Mouse (Mus musculus) frontal cortex, adult 2 months (tissue): Measurements from ENCODE around the gene 1700024G13Rik. TPM values are rescaled to one million over a fixed set of nuclear protein-coding genes. Genes with fewer than 3 reads are reported as not detected.
"Not testable (repeated sequence)": the region's sequence is repeated elsewhere in the genome, so short reads cannot be mapped to it uniquely, and the experiment has no call there.

Experiments used
- DNase-seq, 2 experiments: peaks; one replicate each; pipeline ENCODE4 v3.0.0; 2022; ENCODE audit warnings: low spot score in 1 of 2; ENCODE audit errors: extremely low spot score in 1 of 2
- polyA plus RNA-seq: library from polyadenylated mRNA; depleted of rRNA; stranded (reverse); fragments of >200 nt; gene quantifications from 2 replicates; pipeline ENCODE4 v1.2.3, GENCODE M21; 2012; rRNA removed

The 1700024G13Rik gene
- polyA plus RNA-seq, result not detected in 2 replicates

DNA sequence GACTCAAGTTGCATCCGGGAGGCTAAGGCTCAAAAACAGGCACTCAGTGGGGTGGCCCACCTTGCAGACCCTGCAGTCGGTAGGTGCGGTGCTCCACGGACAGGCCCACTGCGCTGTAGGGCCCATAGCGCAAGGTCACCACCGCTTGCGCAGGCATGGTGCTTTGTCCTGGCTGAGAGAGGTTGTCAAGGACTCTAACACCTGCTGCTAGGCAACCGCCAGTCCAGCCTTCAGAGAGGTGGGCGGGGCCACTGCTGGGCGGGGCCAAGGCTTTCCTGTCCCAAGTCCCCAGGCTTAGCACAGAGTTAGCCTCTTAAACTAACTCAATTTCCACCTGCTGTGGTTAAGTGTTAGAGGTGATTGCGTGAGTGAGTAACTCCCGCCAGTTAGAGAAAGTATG is at the start of gene 1700024G13Rik:
TSS of gene 1700024G13Rik (minus strand) at position 196 of the 400 bp plus-strand sequence.
- no peak for DNase-seq

DNA sequence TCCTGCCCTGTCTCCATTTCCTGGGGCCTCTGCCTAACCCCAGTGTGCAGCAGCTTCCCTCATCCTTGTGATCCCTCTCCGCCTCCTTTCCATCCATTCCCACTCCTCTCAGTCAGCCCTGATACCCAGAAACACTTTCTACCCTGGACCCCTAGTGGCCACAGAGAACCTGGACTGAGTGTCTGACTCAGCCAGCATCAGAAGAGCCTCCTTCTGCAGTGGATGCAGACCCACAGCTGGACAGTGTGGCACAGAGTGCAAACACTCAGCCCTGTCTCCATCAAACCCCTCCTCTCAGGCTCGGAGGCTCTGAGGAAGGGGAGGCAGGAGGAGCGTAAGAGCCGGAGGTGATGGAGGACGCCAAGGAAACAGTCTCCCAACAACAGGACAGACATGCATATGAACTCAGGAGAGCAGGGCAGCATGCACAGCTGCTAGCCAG is 49.2 kb upstream of the 1700024G13Rik start:
- no peak for DNase-seq

DNA sequence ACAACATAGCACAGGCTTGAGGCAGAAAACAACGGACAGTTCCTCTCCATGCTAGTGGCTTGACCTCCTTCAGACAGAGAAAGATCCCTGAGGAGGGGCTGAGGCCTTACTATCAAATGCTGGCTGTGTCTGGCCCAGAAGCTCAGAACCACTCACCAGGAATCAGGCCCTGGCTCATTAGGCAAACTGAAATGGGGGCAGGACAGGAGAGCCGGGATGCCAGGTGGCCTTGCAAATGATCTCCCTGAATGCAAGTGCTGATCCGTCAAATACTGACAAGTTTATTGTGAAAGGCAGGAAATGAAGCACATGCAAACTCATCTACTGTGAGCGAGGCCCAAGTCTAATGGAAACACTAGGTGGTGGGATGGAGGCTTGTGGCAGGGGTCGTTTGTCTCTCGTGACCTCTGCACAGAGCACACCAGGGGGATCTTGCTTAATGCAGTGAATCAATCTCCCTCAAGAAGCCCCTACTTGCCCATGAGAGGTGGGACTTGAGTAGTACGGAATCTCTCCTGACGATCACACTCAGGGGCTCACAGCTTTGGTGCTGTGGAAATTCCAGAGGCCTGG is 40.9 kb upstream of the 1700024G13Rik start:
- DNase-seq, result no peak

DNA sequence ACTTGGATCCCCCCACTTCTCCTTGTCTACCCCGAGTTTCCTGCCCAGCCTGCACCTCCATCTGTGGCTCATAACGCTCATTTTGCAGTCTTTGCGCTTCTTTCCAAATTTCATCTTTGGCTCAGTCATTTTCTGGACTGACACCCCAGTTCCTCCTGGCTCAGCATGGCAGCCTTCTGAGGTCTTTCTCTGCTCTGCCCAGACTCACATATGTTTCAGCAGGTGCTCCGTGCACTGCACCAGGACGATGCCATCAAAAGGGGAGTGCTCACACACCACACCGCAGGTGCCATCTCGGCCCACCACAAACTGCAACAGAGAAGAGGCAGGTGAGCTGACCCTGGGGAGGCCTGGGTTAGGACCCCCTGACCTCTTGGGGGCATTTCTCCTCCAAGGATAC is 35.8 kb upstream of the 1700024G13Rik start:
- no peak for DNase-seq

DNA sequence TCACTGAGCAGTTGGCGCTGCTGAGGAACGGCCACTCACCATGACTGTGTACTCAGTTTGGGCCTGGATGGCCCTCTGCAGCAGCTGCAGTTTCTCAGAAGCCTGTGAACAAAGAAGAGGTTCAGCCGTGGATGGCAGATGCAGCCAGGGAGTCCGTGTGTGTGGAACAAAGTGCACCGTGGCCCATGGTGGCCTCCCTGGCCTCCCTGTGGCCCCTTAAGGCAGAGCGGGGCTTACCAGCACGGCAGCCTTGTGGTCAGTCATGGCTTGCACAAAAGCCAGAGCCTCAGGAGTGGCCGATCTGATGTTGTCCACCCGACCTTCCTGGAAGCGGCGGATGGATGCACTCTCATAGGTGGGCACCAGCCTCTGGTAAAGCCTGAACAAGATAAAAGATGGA is 30.6 kb upstream of the 1700024G13Rik start:
- DNase-seq, result no peak

DNA sequence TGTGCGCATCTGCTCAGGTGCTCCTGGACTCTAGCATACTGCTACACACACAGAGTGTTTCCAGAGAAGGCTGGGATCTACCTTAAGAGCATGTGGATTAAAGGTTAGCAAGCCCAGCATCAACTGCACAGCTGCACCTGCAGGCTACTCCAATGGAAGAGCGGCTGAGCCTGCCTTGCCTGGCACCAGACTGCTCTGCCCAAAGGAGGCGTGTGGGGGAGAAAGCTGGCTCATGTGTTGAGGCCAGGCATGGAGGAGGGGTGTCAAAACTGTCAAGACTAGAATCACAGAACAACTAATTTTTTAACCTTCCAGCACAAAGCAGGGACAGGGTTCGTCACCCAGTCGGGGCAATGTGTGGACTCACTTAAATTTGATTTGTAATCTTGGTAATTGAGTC is 23.9 kb upstream of the 1700024G13Rik start:
- peak in 1 of 2 experiments; percentile 14 for DNase-seq

DNA sequence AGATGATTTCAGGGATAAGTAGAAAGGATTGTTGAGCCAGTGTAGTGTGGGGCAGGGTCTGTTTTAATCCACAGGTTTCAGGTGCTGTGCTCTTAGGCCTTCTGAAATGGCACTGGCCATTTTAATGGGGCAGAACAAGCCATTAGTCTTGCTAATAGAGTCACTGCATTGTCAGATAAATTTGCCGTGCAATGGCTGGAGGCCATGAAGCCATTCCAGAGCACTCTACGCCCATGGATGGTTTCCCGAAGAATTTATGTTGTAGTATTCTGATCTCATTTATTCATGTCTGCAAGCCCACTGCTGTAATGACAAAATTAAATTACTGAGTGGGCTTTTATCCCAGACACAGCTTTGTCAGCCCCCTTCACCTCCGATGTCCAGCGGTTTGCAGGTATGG is 21.9 kb upstream of the 1700024G13Rik start:
- DNase-seq, result no peak

DNA sequence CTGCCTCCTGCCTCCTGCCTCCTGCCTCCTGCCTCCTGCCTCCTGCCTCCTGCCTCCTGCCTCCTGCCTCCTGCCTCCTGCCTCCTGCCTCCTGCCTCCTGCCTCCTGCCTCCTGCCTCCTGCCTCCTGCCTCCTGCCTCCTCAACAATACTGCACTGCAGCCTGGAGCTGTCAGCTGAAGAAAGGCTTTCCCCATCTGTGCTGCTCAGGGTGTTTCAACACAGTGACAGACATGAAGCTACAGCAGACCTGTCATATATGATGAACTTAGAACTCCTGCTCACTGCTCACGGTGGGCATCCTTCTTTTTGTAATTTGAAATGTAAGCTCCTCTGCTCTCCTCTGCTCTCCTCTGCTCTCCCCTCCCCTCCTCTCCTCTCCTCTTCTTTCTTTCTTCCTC is 17.2 kb upstream of the 1700024G13Rik start:
- not testable (repeated sequence) for DNase-seq

DNA sequence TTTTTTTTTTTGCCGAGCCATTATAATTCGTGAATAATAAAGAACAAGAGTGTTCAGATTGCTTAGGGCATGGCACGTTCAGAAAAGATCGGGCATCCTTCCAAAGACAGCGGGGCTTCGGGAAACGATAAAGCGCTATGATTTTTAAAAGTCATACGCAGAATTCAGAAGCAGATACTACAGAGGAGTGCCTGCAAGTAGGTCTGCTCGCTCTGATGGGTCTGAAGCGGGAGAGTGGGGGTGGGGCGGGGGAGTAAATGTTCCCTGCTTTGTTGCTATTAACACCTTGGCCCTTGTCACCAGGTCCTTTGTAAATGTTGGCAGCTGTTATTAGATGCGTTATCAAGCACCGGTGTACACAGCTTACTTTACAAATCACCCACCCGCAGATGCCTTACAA is 6.6 kb downstream of the 1700024G13Rik start:
- no peak for DNase-seq

DNA sequence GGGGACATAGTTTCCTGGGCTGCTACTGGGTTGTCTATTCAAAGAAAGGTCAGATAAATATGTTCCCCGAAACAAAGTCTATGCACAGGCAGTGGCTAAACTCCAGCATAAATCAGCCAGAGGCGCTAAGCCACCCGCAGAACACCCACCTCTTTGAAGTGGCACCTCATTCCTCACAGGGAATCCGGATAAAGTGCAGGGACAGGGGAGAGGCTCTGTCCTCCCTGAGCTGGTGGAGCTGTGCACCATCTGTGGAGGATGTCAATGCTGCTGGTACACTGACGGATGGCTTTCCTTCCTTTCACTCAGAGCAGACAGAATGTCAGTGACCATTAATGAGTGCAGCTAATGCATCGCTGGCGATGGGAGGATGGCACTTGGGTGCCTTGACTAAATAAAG is 7.1 kb downstream of the 1700024G13Rik start:
- DNase-seq, result peak in 1 of 2 experiments; percentile 11

DNA sequence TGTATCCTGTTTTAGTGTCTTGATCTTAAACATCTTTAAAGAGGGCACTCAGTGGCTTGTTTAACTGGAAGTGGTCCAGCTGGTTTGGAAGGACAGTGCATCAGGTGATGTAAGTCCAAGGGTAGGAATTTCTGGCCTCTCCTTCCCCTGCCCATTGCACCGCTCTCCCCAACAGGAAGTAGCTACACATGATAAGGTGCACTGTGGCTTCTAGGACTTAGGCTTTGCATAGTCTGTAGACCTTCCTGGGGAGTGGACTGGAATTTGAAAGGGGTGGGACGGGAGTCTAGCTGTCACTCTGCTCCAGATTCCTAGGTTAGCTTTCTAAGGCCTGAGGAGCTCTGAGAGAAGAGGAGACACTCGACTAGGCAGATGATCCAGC is 8.1 kb downstream of the 1700024G13Rik start:
- no peak for DNase-seq

DNA sequence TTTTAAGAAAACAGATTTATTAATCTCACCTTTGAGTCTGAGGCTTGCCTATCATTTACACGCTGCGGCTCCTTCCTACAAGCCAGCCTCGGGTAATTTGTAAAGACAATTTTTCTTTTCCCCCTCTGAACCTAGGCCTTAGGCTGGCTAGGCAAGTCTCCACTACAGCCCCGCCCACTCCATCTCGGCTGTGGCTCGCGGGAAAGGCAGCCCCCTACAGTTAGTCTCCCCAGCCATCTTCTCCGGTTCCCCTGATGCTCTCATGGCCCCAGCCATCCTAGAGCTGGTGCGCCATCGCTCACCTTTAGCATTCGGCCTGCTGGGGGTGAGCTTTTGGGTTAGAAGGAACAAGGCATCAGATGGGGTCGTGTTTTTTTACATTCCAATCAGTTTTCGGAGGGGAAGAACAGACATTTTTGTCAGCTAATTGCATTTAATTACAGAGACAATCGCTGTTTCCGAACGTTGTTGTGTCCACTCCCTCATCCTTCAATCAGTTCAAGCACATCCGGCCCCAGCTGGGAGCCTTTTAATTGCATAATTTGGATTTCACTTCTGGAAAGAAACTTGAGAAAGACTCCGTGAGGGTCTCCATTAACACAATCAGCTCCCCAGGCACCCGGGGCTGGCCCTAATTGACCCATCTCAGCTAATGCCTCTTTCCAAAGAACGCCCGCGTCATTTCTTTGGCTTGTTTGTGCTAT is 8.6 kb downstream of the 1700024G13Rik start:
- DNase-seq, result no peak

DNA sequence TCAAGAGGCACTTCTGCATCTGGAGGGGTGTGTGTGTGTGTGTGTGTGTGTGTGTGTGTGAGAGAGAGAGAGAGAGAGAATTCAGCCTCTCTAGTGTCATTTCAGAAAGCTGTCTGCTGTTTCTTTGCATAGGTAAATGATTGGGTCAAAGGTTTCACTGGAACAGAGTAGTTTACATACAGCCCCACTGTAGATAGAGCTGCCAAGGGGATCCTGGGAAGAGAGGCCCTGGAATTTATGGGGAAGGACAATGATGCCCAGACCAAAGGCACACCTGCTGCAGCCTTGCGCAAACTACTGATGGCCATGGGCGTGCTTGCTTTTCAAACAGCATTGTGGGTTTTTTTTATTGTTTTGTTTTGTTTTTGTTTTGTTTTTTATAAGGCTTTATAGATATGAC is 15.7 kb downstream of the 1700024G13Rik start:
- DNase-seq, result no peak

DNA sequence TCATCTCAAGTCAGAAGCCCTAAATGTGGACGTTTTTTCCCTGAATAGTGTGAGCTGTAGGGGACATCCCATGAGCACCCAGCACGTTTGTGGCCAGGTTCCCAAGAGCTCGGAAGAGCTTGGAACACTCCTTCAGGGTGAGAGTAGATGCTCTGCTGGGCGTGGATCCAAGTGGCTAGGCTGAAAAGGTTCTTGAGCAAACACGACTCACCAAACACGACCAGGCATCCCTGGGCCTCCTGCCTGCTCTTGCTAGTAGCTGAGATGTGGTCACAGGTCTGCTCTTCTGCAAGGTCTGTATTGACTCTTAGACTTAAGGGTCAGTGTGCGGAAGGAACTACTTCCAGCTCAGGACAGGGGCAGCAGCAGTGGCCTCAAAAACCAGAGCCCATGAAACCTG is 18.4 kb downstream of the 1700024G13Rik start:
- DNase-seq, result no peak

DNA sequence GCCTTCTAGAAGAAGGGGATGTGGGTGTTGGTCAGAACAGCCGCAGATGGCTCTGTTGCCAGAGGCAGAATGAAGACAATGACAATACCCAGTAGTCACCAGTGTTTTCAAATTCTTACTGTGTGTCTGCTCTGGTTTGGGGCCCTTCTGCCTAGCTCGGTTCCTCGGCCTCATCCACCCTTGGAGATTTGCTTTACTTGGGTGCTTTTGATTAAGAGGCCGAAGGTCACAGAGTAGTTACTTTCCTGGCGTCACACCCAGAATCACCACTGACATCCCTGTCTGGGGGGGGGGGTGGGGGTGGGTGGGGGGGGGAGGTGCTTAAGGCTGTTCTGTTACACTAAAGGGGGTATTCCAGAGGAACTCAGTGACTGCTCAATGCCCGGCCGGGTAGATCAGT is 23.8 kb downstream of the 1700024G13Rik start:
- DNase-seq, result no peak

DNA sequence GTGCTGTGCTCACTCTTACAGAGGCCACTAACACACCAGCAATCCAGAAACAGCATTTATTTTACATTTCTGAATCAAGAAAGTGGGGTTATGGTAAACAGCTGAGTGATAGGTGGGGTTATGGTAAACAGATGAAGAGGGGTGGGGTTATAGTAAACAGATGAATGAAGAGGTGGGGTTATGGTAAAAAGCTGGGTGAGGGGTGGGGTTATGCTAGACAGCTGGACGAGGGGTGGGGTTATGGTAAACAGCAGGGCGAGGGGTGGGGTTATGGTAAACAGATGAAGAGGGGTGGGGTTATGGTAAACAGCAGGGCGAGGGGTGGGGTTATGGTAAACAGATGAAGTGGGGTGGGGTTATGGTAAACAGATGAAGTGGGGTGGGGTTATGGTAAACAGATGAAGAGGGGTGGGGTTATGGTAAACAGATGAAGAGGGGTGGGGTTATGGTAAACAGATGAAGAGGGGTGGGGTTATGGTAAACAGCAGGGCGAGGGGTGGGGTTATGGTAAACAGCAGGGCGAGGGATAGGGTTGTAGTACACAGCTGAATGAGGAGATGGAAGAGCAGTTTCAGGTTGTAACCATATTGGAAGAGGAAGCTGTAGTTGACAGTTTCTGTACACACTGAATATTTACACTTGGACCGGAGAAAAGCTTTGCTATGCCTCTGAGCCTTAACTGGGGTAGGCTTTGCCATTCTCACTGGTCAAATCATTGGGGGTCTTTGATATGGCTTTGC is 36.8 kb downstream of the 1700024G13Rik start:
- DNase-seq, result not testable (repeated sequence)

DNA sequence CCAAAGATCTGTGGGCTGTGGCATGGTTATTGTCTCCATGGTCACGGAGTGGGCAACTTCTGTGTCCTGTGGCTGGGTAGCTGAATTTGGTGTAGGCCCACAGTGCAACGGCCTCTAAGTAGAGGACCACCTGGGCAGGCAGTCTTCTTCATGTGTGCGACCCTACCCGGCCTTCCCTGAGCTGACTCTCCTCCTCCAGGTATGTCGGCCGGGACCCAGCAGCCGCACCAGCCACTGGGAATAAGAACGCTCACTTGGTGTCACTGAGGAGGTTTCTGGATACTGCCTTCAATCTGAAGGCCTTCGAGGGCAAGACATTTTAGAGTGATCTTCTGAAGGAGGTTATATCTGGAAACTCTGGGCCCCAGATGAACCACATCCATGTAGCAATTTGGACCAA is 40.9 kb downstream of the 1700024G13Rik start:
- DNase-seq, result no peak

DNA sequence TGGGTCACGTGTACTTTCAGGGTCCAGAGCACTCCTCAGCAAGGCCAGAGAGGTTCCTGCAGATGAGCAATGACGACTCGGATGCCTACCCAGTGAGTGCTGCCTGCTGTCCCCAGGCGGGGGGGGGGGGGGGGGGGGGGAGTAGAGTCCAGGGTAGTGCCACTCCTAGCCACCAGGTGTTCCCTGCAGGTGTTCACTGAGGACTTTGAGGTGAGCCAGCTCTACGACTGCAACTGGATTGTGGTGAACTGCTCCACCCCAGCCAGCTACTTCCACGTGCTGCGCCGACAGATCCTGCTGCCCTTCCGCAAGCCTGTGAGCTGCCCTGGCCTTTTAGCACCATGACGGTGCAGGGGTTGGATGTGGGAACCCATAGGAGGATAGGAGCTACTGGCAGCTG is 43.5 kb downstream of the 1700024G13Rik start:
- no peak for DNase-seq

DNA sequence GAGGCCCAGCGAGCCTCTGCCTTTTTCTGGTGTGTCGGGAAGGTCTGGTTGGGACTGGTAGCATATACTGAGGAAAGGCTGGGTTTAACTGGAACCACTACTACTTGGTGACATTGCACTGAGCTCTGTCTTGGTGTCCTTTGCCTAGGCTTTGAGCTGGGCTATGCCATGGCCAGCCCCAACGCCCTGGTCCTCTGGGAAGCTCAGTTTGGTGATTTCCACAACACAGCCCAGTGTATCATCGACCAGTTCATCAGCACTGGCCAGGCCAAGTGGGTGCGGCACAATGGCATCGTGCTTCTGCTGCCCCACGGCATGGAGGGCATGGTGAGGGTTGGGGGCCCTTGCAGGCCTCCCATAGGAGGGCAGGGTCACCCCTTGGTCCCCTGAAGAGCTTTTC is 44.0 kb downstream of the 1700024G13Rik start:
- DNase-seq, result no peak

DNA sequence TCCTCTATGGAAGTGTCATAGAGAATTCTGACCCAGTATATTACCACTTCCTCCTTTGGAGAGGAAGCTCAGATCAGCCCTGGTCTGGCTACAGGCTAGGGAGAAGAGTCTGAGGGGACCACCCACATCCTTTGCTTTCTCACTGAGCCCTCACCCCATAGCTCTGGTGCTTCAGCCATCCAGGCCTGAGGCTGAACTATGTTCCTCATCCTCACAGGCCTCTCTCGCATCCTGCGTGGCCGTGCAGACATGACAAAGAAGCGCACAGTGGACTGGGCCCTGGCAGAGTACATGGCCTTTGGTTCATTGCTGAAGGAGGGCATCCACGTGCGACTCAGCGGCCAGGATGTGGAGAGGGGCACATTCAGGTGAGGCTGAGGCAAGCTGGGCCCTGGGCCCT is 46.4 kb downstream of the 1700024G13Rik start:
- DNase-seq, result no peak

DNA sequence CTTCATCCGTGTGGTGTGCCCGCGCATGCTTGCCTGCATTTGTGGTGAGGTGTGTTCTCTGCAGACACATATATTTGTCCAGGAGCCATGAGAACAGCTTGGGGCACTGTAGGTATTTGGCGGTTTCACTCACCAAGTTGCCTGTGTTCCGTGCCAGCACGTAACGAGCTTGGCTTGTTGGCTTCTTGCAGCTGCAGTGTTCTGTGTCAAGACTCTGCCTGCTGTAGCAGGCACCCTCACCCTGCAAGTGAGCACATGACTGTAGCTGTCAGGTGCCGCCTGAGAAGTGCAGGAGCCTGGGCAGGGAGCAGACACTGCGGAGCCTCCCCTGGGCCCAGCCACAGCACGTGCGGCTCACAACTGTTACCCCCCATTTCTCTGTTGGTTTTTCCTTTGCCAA is 51.6 kb downstream of the 1700024G13Rik start:
- DNase-seq, result no peak

DNA sequence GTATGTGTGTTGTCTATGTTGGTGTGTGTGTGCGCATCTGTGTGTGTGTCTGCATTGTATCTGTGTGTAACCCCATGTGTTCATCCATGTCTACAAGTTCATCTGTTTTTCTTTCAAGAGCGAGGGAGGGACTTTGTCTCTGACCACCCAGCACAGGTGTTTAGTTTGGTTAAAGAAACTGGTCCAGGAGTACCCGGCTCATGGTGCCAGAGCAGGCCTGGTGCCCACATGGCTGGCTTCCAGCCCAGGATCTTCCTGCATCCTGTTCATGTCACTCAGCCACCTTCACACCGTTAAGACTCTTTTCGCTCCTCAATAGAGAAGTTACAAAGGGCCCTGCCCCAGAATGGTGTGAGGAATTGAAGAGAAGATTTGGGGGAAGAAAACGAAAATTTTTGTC is 52.2 kb downstream of the 1700024G13Rik start:
- DNase-seq, result no peak
